Mouse (Mus musculus) CD4-positive helper T cell, adult 2 months (primary cell): Measurements from ENCODE around the gene Phlpp2.
"Not testable (repeated sequence)": the region's sequence is repeated elsewhere in the genome, so short reads cannot be mapped to it uniquely, and the experiment has no call there.

Experiments used
- DNase-seq: peaks from one replicate; pipeline ENCODE4 v3.0.0-alpha.2; 2012; ENCODE audit warnings: low read depth, missing footprints, low spot score

The Phlpp2 gene

DNA sequence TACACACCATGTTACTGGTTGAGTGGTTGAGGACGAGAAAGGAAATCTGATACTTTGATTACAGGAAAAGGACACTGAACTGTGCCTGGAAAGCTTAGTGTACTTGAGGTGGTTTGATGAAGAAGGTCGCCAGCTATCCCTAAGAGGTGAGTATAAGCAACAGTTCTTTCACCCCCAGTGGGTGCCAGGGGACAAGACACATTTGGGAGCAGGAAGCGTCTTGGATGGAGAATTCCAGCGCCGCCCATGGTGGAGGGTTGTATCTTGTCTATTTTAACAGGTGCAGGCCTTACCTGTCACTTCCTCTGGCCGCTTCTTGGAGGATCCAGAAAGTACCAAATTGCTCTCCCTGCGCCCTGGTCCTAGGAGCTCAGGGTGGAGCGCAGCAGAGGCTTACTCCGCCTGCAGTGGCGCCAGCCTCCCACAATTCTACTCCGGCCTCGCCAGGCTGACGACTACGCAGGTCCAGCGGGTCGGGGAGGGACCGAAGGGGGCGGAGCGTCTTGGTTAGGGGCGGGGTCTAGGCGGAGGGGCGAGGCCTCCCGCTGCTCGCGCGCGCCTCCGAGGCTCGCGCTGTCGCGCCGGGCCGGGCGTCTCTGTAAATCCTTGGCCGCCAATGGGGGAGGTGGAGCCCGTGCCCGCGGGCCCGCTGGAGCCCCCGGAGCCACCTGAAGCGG, at the start of gene Phlpp2:
Gene Phlpp2 (plus strand): TSS at position 540 of the 677 bp plus-strand sequence.
- peak; percentile 91 for DNase-seq

DNA sequence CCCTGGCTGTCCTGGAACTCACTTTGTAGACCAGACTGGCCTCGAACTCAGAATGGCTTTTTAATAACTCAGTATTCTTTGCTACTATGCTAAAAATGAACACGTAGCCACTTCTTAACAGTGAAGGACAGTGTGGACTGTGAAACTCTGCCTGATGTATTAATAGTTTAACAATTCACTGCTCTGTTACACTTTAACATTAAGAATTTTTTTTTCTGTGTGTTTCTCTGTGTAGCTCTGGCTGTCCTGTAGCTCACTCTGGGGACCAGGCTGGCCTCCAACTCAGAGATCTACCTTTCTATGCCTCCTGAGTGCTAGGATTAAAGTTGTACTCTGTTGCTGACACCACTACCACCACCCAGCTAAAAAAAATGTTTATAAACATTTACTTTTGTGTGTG, 44.8 kb upstream of the Phlpp2 start:
- no peak for DNase-seq

DNA sequence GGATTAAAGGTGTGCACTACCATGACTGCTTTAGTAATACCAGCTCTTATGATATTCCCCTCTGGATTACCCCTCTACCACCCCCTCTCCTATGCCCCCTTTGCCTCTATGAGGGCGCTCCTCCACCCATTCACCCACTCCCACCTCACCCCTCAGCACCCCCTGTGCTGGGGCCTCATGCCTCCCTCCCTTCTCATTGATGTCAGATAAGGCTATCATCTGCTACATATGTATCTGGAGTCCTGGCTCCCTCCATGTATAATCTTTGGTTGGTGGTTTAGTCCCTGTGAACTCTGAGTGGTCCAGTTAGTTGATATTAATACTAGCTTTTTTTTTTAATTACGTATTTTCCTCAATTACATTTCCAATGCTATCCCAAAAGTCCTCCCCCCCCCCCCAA, 28.5 kb upstream of the Phlpp2 start:
- no peak for DNase-seq

DNA sequence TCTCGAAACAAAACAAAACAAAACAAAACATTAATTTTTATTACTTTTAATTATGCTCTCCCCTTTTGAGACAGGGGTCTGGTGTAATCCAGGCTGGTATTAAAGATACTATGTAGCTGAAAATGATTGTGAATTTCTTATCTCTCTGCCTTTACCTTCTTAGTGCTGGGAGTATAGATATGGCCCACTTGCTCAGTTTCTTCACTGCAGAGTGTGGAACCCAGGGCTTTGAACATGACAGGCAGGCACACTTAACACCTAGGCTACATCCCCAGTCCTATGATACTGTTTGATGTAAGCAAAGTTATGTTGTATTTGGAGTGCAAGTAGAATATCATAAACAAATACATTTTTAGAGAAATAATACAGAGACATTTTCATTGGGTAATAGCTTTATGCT, 25.9 kb upstream of the Phlpp2 start:
- DNase-seq = no peak

DNA sequence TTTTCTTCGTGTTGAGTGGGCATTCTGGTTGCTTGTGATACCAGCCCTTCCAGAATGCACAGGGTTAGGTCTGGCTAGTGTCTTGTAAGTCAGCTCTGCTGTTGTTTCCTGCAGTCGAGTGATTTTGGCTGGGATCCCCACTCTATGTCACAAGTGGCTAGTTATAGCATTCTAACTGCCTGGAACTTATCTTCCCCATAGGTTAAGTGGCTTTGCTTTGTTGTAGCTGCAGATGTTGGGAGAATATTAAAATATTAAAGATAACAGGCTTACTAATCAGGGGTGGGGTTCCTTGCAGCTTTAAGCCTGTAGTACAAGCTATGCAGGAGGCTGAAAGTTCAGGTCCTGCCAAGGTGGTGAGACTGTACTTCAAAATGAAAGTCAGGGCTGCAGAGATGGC, 20.5 kb upstream of the Phlpp2 start:
- DNase-seq = no peak

DNA sequence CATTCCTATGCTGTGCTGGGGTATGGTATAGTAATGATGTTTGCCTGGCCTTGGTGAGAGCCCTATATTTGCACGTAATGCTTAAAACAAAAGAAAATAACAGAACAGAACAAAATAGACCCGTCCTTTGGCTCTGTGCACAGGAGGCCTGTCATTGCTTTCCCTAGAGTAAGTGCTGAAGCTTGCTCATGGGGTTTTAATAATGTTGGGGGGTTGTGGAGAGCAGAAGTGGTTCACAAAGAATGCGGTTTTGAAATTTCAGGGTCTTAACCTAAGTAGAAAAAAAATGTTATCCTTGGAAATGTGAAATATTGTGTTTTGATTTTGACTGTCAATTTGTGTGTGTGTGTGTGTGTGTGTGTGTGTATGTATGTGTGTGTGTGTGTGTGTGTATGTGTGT, 19.4 kb upstream of the Phlpp2 start:
- DNase-seq = no peak

DNA sequence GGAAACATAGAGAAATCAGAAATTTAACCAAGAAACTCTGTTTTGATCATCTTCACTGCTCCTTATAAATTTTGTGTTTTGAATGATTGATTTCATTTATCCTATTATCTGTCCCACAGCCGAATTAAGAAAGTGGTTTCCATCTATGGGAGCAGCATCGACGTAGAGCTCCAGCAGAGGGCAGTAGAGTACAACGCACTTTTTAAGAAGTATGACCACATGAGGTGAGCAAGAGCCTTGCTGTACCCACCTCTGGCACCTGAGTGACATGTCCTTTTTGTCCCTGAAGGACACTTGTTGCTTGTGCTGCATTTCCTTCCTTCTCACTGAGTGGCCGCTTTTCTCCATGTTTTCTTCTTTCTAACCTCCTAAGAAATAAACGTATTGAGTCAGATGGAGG, 14.9 kb upstream of the Phlpp2 start:
- DNase-seq = peak; percentile 79

DNA sequence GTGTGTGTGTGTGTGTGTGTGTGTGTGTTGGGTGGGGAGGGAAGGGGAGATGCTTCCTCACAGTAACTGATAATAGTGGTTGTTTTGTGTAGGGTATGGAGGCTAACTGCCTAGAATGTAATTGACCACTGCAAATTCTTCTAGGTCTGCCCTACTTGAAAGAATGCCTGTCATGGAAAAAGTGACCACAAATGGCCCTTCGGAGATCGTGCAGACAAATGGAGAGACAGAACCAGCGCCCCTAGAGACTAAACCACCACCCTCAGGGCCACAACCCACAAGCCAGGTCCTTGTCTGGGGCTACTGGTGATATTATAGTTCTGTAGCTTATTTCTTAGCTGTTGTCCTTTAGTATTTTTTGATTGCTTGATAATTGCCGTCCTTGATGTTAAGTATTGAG, 13.8 kb upstream of the Phlpp2 start:
- no peak for DNase-seq

DNA sequence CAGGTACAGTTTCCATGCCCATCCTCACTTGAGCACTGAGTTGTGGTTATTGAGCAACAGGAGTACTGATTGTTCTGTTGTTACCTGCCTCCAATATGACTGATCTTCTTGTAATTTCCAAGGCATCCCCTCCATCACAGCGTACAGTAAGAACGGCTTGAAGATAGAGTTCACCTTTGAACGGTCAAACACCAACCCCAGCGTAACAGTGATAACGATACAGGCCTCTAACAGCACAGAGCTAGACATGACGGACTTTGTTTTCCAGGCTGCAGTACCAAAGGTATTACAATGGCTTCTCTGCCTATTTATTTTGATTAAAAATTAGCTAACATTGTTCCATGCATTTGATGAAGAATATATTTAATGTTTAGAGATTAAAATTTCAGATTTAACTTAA, 12.9 kb upstream of the Phlpp2 start:
- DNase-seq = no peak

DNA sequence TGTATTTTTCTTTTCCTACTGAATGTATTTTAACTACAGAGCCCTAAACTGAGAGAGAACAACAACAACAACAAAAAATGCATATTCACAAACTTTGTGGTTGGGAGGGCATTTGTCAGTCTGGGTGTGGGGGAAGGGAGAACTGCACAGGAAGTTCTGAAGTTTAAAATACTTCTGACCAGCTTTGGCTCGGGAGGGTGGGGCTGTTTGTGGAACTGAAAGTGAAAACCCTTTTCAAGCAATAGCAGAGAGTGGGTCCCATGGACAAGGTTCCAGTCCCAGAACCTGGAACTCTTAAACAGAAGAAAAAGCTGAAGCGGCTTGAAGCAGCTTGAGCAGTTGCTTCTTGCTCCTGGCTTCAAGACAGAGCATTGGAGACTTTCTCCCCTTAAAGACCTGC, 4.9 kb upstream of the Phlpp2 start:
- peak; percentile 49 for DNase-seq

DNA sequence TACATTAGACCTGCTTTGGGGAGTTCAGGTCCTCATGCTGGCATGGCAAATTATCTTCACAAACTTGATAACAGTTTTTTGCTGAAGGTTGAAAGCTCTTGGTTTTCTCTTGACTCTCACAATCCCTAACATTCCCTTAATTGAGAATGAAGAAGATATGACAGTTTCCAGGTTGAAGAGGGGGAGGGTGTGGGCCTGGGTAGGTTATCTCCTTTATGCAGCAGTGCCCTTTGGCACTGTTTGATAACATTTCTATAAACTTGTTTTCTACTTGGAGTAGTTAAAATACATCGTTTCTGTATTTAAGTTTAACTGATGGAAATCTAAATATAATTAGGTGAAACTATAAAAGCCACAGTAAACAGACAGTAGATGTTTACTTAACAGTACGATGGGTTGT, 3.5 kb upstream of the Phlpp2 start:
- DNase-seq = no peak

DNA sequence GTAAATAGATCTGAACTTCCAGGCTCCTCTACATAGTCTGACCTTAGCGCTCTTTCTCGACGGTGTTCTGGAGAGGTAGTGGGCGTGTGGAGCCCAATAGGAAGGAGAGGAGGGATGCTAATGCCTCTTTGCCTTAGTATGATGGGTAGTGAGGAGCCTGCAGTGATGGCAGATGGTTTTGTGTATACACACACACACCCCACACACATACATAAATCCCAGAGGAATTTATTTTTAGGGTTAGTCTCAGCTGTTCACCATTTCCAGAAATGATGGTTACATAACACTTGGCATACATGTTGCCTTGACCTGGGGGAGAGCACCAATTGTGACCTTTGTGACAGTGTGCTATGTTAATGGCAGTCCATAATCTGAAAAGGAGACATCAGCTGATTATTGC, 2.8 kb upstream of the Phlpp2 start:
- DNase-seq = no peak

DNA sequence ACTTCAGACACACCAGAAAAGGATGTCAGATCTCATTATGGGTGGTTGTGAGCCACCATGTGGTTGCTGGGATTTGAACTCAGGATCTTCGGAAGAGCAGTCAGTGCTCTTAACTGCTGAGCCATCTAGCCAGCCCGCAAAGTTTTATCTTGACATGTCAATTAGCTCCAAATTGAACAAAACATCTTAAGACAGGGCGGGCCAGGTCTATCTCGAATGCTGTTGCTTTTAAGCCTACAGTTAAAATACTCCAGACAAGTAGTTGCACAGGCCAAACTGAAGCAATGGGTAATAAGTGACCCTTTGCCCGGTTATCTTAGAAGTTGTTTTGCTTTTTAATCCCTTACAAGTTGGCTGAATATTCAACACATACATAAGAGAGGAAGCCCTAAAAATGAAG, 1.7 kb upstream of the Phlpp2 start:
- no peak for DNase-seq

DNA sequence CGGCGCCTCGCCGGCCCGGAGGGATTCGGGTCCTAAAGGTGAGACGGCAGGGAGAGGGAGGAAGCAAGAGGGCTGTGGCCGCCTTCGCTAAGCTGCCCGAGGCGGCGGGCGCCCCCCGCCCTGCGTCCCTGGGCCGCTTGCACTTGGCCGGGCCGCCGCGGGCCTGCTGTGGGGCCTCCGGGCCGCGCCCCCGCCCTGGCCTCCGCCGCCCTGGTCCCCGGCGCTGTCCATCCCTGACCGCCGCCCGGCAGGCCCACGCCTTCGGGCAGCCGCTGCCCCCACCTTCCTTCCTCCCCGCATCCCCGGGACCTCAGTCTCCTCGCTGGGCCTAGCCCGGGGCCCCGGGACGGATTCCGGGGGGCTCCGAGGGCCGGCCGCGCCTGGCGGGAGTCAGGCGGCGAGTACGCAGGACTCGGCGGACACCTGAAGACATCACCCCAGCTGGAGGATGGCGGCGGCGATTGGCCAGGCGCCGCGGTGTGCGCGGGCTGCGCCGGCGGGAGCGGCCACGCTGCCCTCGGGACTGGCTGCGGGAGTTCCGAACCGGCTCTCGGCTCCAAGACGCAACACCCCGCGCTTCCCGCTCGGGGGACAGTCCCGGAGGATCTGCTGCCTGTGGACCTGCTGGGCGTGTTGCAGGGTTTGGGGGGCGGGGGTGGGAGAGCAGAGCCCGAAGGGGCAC, 479 bp downstream of the Phlpp2 start:
- peak; percentile 43 for DNase-seq

DNA sequence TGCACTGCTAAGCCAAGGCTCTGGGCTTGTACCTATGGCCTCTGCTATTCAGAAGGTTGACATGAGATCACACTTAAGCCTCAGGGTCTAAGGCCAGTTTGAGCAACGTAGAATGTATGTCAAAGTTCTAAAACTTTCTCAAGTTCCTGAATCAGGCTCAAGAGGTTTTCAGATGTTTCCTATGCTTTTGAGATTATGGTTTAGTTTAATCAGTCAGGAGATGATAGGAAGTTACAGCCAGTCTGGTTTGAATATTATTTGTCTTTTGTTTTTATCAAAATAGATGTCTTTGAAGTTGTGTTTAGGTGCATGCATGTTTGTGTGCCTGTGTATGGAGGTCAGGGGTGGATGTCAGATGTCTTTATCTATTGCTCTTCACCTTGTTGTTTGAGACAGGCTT, 2.7 kb downstream of the Phlpp2 start:
- no peak for DNase-seq

DNA sequence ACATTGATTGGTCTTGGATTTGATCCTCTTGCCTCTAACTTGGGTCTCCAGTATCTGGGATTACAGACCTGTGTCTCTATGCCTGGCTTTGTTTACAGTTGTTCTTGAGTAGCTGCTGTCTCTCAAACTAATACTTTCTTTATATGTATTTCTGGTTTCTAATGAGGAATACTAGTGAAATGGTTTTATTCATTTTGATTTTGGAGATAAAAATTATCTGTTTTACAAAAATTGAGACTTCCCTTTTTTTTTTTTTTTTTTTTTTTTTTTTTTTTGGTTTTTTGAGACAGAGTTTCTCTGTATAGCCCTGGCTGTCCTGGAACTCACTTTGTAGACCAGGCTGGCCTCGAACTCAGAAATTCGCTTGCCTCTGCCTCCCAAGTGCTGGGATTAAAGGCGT, 5.5 kb downstream of the Phlpp2 start:
- not testable (repeated sequence) for DNase-seq

DNA sequence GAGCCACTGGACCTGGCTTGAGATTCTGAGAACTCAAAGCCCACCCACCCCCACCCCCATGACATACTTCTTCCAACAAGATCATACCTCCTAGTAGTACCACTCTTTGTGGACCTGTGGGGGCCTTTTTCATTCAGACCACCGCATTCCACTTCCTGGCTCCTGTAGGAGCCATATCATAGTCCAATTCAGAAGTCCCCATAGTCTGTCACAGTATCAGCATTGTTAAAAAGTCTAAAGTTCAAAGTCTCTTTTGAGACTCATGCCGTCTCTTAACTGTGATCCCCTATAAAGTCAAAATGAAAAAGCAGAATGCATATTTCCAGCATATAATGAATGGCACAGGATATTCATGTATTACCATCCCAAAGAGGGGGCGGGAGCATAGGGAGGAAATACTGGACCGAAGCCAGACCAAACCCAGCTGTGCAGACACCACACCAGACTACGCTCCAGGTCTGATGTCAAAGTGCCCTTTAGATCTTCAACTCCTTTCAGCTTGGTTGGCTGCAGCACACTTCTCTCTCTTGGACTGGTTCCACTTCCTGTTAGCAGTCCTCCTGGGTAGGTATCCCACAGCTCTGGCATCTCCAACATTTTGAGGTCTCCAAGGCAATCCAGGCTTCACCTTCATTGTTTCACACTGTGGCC, 11.8 kb downstream of the Phlpp2 start:
- no peak for DNase-seq

DNA sequence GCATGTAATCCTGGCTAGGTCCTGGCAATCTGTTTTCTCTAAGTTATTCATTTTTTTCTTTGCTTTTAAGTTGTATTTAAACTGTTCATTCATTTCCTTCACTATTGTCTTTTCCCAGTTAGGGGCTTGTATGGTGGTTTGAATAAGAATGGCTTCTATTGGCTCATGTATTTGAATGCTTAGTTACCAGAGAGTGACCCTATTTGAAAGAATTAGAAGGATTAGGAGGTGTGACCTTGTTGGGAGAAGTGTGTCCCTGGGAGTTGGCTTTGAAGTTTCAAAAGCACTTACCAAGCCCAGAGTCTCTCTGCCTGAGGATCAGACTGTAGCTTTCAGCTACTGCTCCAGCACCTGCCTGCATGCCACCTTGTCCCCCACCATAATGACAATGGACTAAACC, 17.0 kb downstream of the Phlpp2 start:
- no peak for DNase-seq

DNA sequence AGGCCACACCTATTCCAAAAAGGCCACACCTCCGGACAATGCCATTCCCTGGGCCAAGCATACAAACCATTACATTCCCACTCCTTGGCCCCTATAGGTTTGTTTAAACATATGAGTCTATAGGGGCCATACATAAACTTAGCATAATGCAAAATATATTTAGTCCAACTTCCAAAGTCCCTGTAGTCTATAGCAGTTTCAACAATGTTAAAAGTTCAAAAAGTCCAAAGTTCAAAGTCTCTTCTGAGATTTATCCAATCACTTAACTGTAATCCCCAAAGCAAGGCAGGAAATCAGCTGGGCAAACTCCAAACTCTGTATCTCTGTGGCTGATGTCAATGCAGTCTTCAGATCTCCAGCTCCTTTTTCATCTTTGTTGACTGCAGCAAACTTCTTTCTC, 20.9 kb downstream of the Phlpp2 start:
- DNase-seq = no peak

DNA sequence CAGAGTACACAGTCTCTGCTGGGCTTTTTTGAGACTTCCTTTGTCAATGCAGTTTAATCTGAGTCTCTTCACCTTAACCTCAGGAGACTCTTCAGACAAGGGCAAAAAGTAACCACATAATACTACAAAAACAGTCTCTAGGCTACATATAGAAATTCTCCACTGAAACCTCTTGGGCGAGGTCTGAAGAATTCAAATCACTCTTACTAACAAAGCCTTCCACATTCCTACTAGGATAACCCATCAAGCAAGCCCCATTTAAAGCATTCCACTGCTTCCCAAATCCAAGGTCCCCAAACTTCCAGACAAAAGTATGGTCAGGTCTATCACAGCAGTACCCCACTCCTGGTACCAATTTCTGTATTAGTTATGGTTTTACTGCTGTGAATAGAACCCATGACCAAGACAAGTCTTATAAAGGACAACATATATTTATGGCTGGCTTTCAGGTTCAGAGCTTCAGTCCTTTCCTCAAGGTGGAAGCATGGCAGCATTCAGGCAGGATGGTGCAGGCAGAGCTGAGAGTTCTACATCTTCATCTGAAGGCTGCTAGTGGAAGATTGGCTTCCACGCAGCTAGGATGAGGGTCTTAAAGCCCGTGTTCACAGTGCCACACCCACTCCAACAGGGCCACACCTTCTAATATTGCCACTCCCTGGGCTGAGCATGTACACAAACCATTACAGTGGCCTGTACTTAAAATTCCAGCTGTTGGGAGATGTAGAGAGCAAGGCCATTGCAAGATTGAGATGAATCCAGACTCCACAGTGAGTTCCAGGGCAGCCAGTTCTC, 22.6 kb downstream of the Phlpp2 start:
- no peak for DNase-seq

DNA sequence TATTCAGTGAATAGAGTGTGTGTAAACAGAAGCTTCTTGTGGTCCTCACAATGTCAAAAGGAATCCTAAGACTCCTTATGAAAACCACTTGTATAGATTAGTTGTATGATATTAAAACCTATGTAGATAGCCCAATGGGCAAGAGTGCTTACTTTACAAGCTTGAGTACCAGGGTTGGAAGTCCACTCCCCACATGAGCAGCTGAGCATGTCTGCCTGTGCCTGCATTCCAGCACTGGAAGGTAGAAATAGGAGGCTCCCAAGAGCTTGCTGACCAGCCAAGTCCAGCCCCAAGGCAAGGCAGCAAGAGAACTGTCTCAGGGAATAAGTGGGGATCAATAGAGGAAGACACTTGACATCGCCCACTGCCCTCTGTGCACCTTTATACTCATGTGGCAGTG, 26.3 kb downstream of the Phlpp2 start:
- no peak for DNase-seq

DNA sequence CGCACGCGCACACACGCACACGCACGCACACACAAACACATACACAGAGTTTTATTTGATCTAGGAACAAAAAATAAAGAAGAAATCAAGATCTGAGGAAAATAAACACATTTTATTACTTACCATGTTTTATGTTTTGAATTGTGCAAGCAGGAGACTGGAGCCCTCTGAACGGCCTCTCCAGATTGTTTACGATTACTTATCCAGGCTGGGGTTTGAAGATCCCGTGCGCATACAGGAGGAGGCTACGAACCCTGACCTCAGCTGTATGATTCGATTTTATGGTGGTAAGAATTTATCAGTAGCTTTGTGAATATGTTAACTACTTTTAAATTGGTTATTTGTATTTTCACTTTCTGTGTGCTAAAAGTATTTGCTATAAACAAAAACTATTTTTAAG, 27.0 kb downstream of the Phlpp2 start:
- no peak for DNase-seq
